In genomic region chr16:20516032-20516431, GRCm38 (mm10) we compare ENCODE assay signal across 8 mouse cellular contexts. TPM values are rescaled to one million over a fixed set of nuclear protein-coding genes. Genes with fewer than 3 reads are reported as not detected.
DNase-seq lines count a peak whose midpoint lies in the region; ATAC-seq and TF ChIP-seq lines count a peak whose summit lies in the region.

No protein-coding gene starts in this region.

- no peaks in the 10 kb centered on the region for H3K27me3 ChIP-seq in heart, embryonic 10.5 days (ENCODE audit: insufficient read depth, poor library complexity, severe bottlenecking)
- H3K27me3 ChIP-seq in embryonic facial prominence, embryonic 11.5 days (ENCODE audit: control insufficient read depth, insufficient read depth, low read length), result no peaks in the 10 kb centered on the region
- H3K27me3 ChIP-seq in intestine, embryonic 16.5 days (replicated peaks; ENCODE audit: control insufficient read depth, insufficient read depth, low read length), result no peaks in the 10 kb centered on the region
- H3K27me3 ChIP-seq in midbrain, embryonic 12.5 days, result no peaks in the 10 kb centered on the region
- no peaks in the 10 kb centered on the region for H3K27me3 ChIP-seq in thymus, adult 2 months (ENCODE audit: control insufficient read depth, insufficient read depth, low read length)

- DNase-seq in heart, embryonic 10.5 days (ENCODE audit: low spot score), result no peak
- DNase-seq in heart, postnatal 4 days, result no peak
- no peak for DNase-seq in embryonic facial prominence, embryonic 11.5 days (ENCODE audit: low spot score)
- no peak for DNase-seq in thymus, adult 2 months
- DNase-seq in spleen, adult 12 weeks (ENCODE audit: low spot score), result no peak
- DNase-seq in cerebellum, postnatal 4 days (ENCODE audit: low spot score in 2 of 2), result no peak

- no peak for ATAC-seq in embryonic facial prominence, embryonic 11.5 days (replicated peaks; ENCODE audit: insufficient number of reproducible peaks, low FRiP score, low TSS enrichment, low read depth)
- no peak for ATAC-seq in intestine, embryonic 16.5 days
- ATAC-seq in midbrain, embryonic 12.5 days (ENCODE audit: low FRiP score, low read depth), result no peak

- H3K4me2 ChIP-seq in embryonic facial prominence, embryonic 11.5 days (ENCODE audit: low read depth, low read length), result peak overlapping the region; percentile 66
- H3K4me2 ChIP-seq in intestine, embryonic 16.5 days (ENCODE audit: low read depth, low read length), result peak overlapping the region; percentile 63
- peak overlapping the region; percentile 69 for H3K4me2 ChIP-seq in midbrain, embryonic 12.5 days (replicated peaks)

- H3K9ac ChIP-seq in embryonic facial prominence, embryonic 11.5 days (replicated peaks; ENCODE audit: low read length), result peak overlapping the region; percentile 95
- peak overlapping the region; percentile 93 for H3K9ac ChIP-seq in intestine, embryonic 16.5 days (ENCODE audit: low read depth, low read length)
- H3K9ac ChIP-seq in midbrain, embryonic 12.5 days (replicated peaks), result peak overlapping the region; percentile 92; the same call in 1 of the 2 replicates

- H3K4me3 ChIP-seq in heart, embryonic 10.5 days, result peak overlapping the region; percentile 97
- H3K4me3 ChIP-seq in embryonic facial prominence, embryonic 11.5 days (ENCODE audit: low read depth, low read length), result peak overlapping the region; percentile 86
- peak overlapping the region; percentile 90 for H3K4me3 ChIP-seq in intestine, embryonic 16.5 days (ENCODE audit: low read length)
- H3K4me3 ChIP-seq in midbrain, embryonic 12.5 days, result peak overlapping the region; percentile 79
- H3K4me3 ChIP-seq in thymus, adult 2 months (ENCODE audit: control insufficient read depth, insufficient read depth, low read length), result no peak overlapping the region

- no peaks in the 10 kb centered on the region for H3K9me3 ChIP-seq in heart, embryonic 10.5 days
- no peaks in the 10 kb centered on the region for H3K9me3 ChIP-seq in embryonic facial prominence, embryonic 11.5 days (replicated peaks; ENCODE audit: control insufficient read depth, low read length)
- no peaks in the 10 kb centered on the region for H3K9me3 ChIP-seq in intestine, embryonic 16.5 days (ENCODE audit: control insufficient read depth, low read length)
- no peaks in the 10 kb centered on the region for H3K9me3 ChIP-seq in midbrain, embryonic 12.5 days

- H3K36me3 ChIP-seq in heart, embryonic 10.5 days, result peaks cover 25% of the 10 kb centered on the region
- H3K36me3 ChIP-seq in embryonic facial prominence, embryonic 11.5 days (replicated peaks; ENCODE audit: control insufficient read depth, insufficient read depth, low read depth, low read length), result no peaks in the 10 kb centered on the region; the same call in 1 of the 2 replicates
- 0 out of 2 replicates have a peak, but pooled peaks cover 2% of the 10 kb centered on the region for H3K36me3 ChIP-seq in intestine, embryonic 16.5 days (ENCODE audit: control insufficient read depth, insufficient read depth, low read length)
- H3K36me3 ChIP-seq in midbrain, embryonic 12.5 days, result peaks cover 24% of the 10 kb centered on the region
- peaks cover 6% of the 10 kb centered on the region; the same call in 1 of the 2 replicates for H3K36me3 ChIP-seq in thymus, adult 2 months (ENCODE audit: control insufficient read depth, insufficient read depth, low read length)

- TF ChIP-seq CTCF in thymus, adult 2 months (IDR thresholded peaks at IDR 0.05; ENCODE audit: borderline replicate concordance, control insufficient read depth, extremely low read depth, insufficient read depth, low read length, poor library complexity), result no peak

- peak overlapping the region; percentile 96 for H3K27ac ChIP-seq in heart, embryonic 10.5 days
- H3K27ac ChIP-seq in embryonic facial prominence, embryonic 11.5 days (replicated peaks; ENCODE audit: low read depth, low read length), result no peak overlapping the region; the same call in 1 of the 2 replicates
- peak overlapping the region; percentile 62 for H3K27ac ChIP-seq in intestine, embryonic 16.5 days (ENCODE audit: low read length)
- peak overlapping the region; percentile 95; the same call in 1 of the 2 replicates for H3K27ac ChIP-seq in midbrain, embryonic 12.5 days (replicated peaks)
- H3K27ac ChIP-seq in thymus, adult 2 months (ENCODE audit: control insufficient read depth, insufficient read depth, low read length), result no peak overlapping the region

- peaks cover 27% of the 10 kb centered on the region for H3K4me1 ChIP-seq in heart, embryonic 10.5 days
- H3K4me1 ChIP-seq in embryonic facial prominence, embryonic 11.5 days (ENCODE audit: control insufficient read depth, insufficient read depth, low read length), result no peaks in the 10 kb centered on the region
- H3K4me1 ChIP-seq in intestine, embryonic 16.5 days (ENCODE audit: control insufficient read depth, insufficient read depth, low read length), result peaks cover 16% of the 10 kb centered on the region
- peaks cover 31% of the 10 kb centered on the region for H3K4me1 ChIP-seq in midbrain, embryonic 12.5 days
- H3K4me1 ChIP-seq in thymus, adult 2 months (replicated peaks; ENCODE audit: control insufficient read depth, insufficient read depth, low read length), result peaks cover 10% of the 10 kb centered on the region

- TF ChIP-seq POLR2A in thymus, adult 2 months (IDR thresholded peaks at IDR 0.05; ENCODE audit: control insufficient read depth, extremely low read depth, insufficient read depth, low read length, poor library complexity), result no peak

RNA-seq across cellular contexts. Expression of gene Dvl3, which starts 0.8 kb away (rescaled TPM):
- polyA plus RNA-seq in heart, embryonic 10.5 days (2016; fragmentation: Nextera tagmentation; extraction: Ambion mirVana), result 24.0 and 28.6 TPM in 2 replicates
- total RNA-seq in heart, postnatal 4 days (2021), result 10 to 100 TPM; 70.6 to 73.1 TPM
- 37.1 and 38.5 TPM in 2 replicates for polyA plus RNA-seq in embryonic facial prominence, embryonic 11.5 days (2014; fragmentation: Nextera tagmentation; extraction: Ambion mirVana)
- polyA plus RNA-seq in intestine, embryonic 16.5 days (2015; fragmentation: Nextera tagmentation; extraction: Ambion mirVana), result 15.7 and 18.5 TPM in 2 replicates
- polyA plus RNA-seq in midbrain, embryonic 12.5 days (2016; fragmentation: Nextera tagmentation; extraction: Ambion mirVana), result 49.1 and 52.6 TPM in 2 replicates
- 42.7 and 49.5 TPM in 2 replicates for polyA plus RNA-seq in thymus, adult 2 months (2012; rRNA removed)

RNA-seq across cellular contexts. Expression of gene Eif2b5, which starts 17.4 kb away (rescaled TPM):
- polyA plus RNA-seq in heart, embryonic 10.5 days (2016; fragmentation: Nextera tagmentation; extraction: Ambion mirVana), result 107 and 125 TPM in 2 replicates
- 10 to 100 TPM; 55.9 to 59.8 TPM for total RNA-seq in heart, postnatal 4 days (2021)
- polyA plus RNA-seq in embryonic facial prominence, embryonic 11.5 days (2014; fragmentation: Nextera tagmentation; extraction: Ambion mirVana), result 144 and 156 TPM in 2 replicates
- 90.0 and 93.7 TPM in 2 replicates for polyA plus RNA-seq in intestine, embryonic 16.5 days (2015; fragmentation: Nextera tagmentation; extraction: Ambion mirVana)
- 120 and 136 TPM in 2 replicates for polyA plus RNA-seq in midbrain, embryonic 12.5 days (2016; fragmentation: Nextera tagmentation; extraction: Ambion mirVana)
- polyA plus RNA-seq in thymus, adult 2 months (2012; rRNA removed), result 40.7 and 44.7 TPM in 2 replicates

RNA-seq across cellular contexts. Expression of gene Ap2m1, which starts 19.2 kb away (rescaled TPM):
- 529 and 565 TPM in 2 replicates for polyA plus RNA-seq in heart, embryonic 10.5 days (2016; fragmentation: Nextera tagmentation; extraction: Ambion mirVana)
- 100 to 1,000 TPM; 283 to 296 TPM for total RNA-seq in heart, postnatal 4 days (2021)
- polyA plus RNA-seq in embryonic facial prominence, embryonic 11.5 days (2014; fragmentation: Nextera tagmentation; extraction: Ambion mirVana), result 726 and 756 TPM in 2 replicates
- polyA plus RNA-seq in intestine, embryonic 16.5 days (2015; fragmentation: Nextera tagmentation; extraction: Ambion mirVana), result 679 and 681 TPM in 2 replicates
- 906 and 914 TPM in 2 replicates for polyA plus RNA-seq in midbrain, embryonic 12.5 days (2016; fragmentation: Nextera tagmentation; extraction: Ambion mirVana)
- polyA plus RNA-seq in thymus, adult 2 months (2012; rRNA removed), result 512 and 578 TPM in 2 replicates

RNA-seq across cellular contexts. Expression of gene Abcf3, which starts 32.3 kb away (rescaled TPM):
- polyA plus RNA-seq in heart, embryonic 10.5 days (2016; fragmentation: Nextera tagmentation; extraction: Ambion mirVana), result 49.9 and 51.7 TPM in 2 replicates
- 10 to 100 TPM; 64.0 to 65.1 TPM for total RNA-seq in heart, postnatal 4 days (2021)
- polyA plus RNA-seq in embryonic facial prominence, embryonic 11.5 days (2014; fragmentation: Nextera tagmentation; extraction: Ambion mirVana), result 56.3 and 58.1 TPM in 2 replicates
- 64.8 and 67.7 TPM in 2 replicates for polyA plus RNA-seq in intestine, embryonic 16.5 days (2015; fragmentation: Nextera tagmentation; extraction: Ambion mirVana)
- 76.5 and 77.9 TPM in 2 replicates for polyA plus RNA-seq in midbrain, embryonic 12.5 days (2016; fragmentation: Nextera tagmentation; extraction: Ambion mirVana)
- polyA plus RNA-seq in thymus, adult 2 months (2012; rRNA removed), result 60.9 and 70.8 TPM in 2 replicates

Comparison
In these comparisons a context has a peak if more than half of its experiments do, and no peak if none do; other contexts are left out.
1. H3K27ac ChIP-seq: peak in heart, embryonic 10.5 days (single experiment), intestine, embryonic 16.5 days (single experiment) and midbrain, embryonic 12.5 days (single experiment); none in embryonic facial prominence, embryonic 11.5 days (single experiment) and thymus, adult 2 months (single experiment).
2. Peak in every context shown above with its lines, with median percentiles within 50 percentile points of each other: H3K4me2 ChIP-seq and H3K9ac ChIP-seq.